Mouse (Mus musculus) mouse embryonic stem cell (cell line): ENCODE results near the gene Ing3.

Source experiments
- in situ Hi-C, 2 experiments: fragments of 300-500 bp; cut with MboI; formaldehyde crosslinking; loops; 1 replicate in 1 of 2; 3 replicates in 1 of 2; pipeline ENCODE4 v1.14.3; 2019 to 2020; ENCODE audit warnings: low sequenced_read_pairs in 2 of 2, low pct_unique_long_range_greater_than_20kb in 1 of 2, mixed read lengths in 1 of 2; ENCODE audit not compliant: unreplicated experiment in 1 of 2

Ing3 gene

GRCm38 (mm10) chr6:22014291-22014911 is 65.0 kb downstream of the Ing3 start:
- in situ Hi-C loops, result no loop called here

- in situ Hi-C loops, result no loop called here
These were observed 68.3 kb downstream of the Ing3 start for GRCm38 (mm10) chr6:22017631-22018030.

- in situ Hi-C loops, result no loop called here
These were observed 69.5 kb downstream of the Ing3 start for GRCm38 (mm10) chr6:22018768-22019445.

- in situ Hi-C loops, result no loop called here
These were observed 70.3 kb downstream of the Ing3 start for GRCm38 (mm10) chr6:22019637-22020036.

- in situ Hi-C loops, result no loop called here
These were observed 71.3 kb downstream of the Ing3 start for GRCm38 (mm10) chr6:22020696-22021095.

- in situ Hi-C loops, result no loop called here
These were observed 71.9 kb downstream of the Ing3 start for GRCm38 (mm10) chr6:22021315-22021714.

GRCm38 (mm10) chr6:22024168-22024567 is 74.8 kb downstream of the Ing3 start:
- in situ Hi-C loops, result no loop called here
